Mouse (Mus musculus) macrophage (primary cell): Measurements from ENCODE around the gene Ndufaf2. TPM values are rescaled to one million over a fixed set of nuclear protein-coding genes. Genes with fewer than 3 reads are reported as not detected.

Experiments used
- H3K27ac ChIP-seq: fragments of 350-480 bp; formaldehyde crosslinking; 2 replicates; pipeline ENCODE4 v1.9.0; 2021
- H3K36me3 ChIP-seq: fragments of 350-480 bp; formaldehyde crosslinking; 2 replicates; pipeline ENCODE4 v1.9.0; 2021; ENCODE audit errors: inconsistent target
- H3K4me3 ChIP-seq: fragments of 350-480 bp; formaldehyde crosslinking; 2 replicates; pipeline ENCODE4 v1.9.0; 2021; ENCODE audit errors: inconsistent target
- H3K79me2 ChIP-seq: fragments of 350-480 bp; formaldehyde crosslinking; 2 replicates; pipeline ENCODE4 v1.9.0; 2021; ENCODE audit errors: inconsistent target
- WGBS: methylation state at CpG from one replicate; pipeline ENCODE4 v1.1.7; 2026; ENCODE audit warnings: inconsistent platforms; ENCODE audit not compliant: missing documents; 5-methylcytosine and 5-hydroxymethylcytosine counted together
- polyA plus RNA-seq: library from polyadenylated mRNA; stranded (reverse); fragments of 250-400 nt; gene quantifications from 3 replicates; pipeline ENCODE4 v1.2.4, GENCODE M21; 2018; ENCODE audit warnings: inconsistent platforms
- total RNA-seq, 78 experiments: library from RNA; depleted of rRNA; stranded (reverse); fragments of 250-400 nt; gene quantifications; 1 replicate in 9 of 78; 2 replicates in 24 of 78; 3 replicates in 43 of 78; 4 replicates in 2 of 78; pipeline ENCODE4 v1.2.4; 2018; ENCODE audit warnings: inconsistent platforms in 56 of 78

Gene Ndufaf2
- total RNA-seq (2018; cell fraction: chromatin; rRNA removed): 1 to 10 TPM in 22 of 26 experiments, not detected in 4; 1.3 to 8.6 (median 4.2) TPM
- 10 to 100 TPM in 25 of 26 experiments, 1 to 10 TPM in 1; 9.5 to 20.5 (median 13.6) TPM for total RNA-seq (2018; cell fraction: cytosol; rRNA removed)
- 1 to 10 TPM in 25 of 26 experiments, not detected in 1; 1.5 to 9.0 (median 4.2) TPM for total RNA-seq (2018; cell fraction: nucleus; rRNA removed)
- polyA plus RNA-seq: 17.2 to 32.7 TPM (median 31.5 TPM) in 3 replicates

DNA sequence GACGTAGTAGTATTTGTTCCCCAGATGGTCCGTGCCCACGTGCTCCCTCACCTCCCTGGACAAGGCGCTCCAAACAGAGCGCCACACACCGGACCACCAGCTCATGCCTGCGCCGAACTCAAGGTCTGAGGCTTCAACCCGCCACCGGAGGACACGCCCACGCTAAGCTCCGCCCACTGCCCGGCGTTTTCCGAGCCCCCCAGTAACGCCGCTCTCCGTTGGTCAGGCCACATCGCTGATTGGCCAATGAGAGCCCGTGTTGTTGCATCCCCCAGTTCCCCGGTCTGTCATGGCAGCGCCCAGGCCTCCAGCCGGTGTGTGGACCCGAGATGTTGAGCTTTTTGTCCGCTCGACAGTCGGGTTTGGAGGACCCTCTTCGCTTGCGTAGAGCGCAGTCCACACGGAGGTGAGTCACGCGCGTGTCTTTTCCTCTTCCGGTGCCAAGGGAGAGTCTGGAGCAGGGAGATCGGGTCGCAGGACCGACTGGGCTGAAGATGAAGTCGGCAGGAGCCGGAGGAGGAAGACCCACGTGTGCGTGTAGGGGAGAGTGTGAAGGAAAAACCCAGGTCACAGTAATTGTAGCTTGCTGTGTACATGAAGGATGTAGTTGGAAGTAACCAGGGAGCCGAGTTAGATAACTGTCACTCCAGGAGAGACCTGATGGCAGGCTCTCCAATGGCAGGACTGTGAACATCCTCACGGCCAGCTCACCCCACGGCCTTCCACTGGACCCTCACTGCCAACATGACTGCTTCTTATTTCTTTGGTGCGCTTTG is at the start of gene Ndufaf2, which contains the start of gene Ercc8:
Gene Ndufaf2 (minus strand): TSS at position 159 of the 776 bp plus-strand sequence.
Gene Ercc8 (plus strand): TSS at position 267 of the 776 bp plus-strand sequence.
- H3K27ac ChIP-seq: peak within 1 kb of the TSS; percentile 24; the same call in 1 of the 2 replicates

GRCm38 (mm10) chr13:108208090-108208489 is 49.7 kb upstream of the Ndufaf2 start:
- WGBS: 90% methylated on average over 5 of the region's 5 CpGs
- no peaks in the 10 kb centered on the region for H3K36me3 ChIP-seq
- H3K27ac ChIP-seq: no peak overlapping the region
- H3K79me2 ChIP-seq: no peaks in the 10 kb centered on the region
- no peak overlapping the region for H3K4me3 ChIP-seq

More for the DNA sequence above, at the start of gene Ndufaf2, which contains the start of gene Ercc8:
- H3K36me3 ChIP-seq: no peaks in the 10 kb centered on the region; the same call in 1 of the 2 replicates
- peak within 1 kb of the TSS; percentile 98 for H3K4me3 ChIP-seq
- H3K79me2 ChIP-seq: peaks cover 12% of the 10 kb centered on the region
- WGBS: under 1% methylated on average over 47 of the region's 47 CpGs

GRCm38 (mm10) chr13:108207447-108207846 is 49.0 kb upstream of the Ndufaf2 start:
- no peak overlapping the region for H3K27ac ChIP-seq
- WGBS: 96% methylated on average over 2 of the region's 2 CpGs
- no peaks in the 10 kb centered on the region for H3K36me3 ChIP-seq
- no peak overlapping the region for H3K4me3 ChIP-seq
- H3K79me2 ChIP-seq: no peaks in the 10 kb centered on the region

DNA sequence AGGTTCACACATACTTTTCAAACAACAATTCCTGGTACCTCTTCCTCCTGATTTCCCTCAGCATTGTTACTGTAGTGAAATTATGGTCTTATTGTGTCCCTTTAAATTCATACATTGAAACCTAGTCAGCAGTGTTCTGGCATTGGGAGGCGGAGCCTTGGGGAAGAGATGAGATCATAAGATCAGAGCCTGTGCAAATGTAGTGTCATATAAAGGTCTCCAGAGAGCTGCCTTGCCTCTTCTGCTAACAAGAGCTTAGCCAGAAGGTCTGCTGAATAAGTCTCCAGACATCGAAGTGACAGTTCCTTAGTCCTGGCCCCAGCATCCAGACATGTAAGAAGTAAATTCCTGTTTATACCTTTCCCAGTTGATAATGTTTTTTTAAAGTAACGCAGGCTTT is 46.4 kb upstream of the Ndufaf2 start:
- 92% methylated on average over 3 of the region's 3 CpGs for WGBS
- no peaks in the 10 kb centered on the region for H3K79me2 ChIP-seq
- H3K36me3 ChIP-seq: no peaks in the 10 kb centered on the region
- H3K4me3 ChIP-seq: no peak overlapping the region
- no peak overlapping the region for H3K27ac ChIP-seq

DNA sequence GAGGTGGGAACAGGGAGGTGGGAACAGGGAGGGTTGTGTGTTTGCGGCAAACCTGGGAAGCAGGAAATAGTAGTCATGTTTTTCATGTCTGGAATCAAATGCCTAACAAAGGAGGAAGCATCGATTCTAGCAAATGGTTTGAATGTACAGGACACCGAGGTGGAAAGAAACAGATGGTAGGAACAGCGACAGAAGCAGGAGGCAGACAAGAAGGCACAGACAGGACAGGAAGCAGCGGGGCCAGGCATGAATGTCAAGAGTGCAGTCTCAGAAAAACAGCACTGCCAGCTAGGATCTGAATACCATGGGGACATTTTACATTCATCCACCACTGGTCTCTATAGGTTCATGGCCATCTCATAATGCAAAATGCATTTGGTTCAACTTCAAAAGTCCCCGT is 37.1 kb upstream of the Ndufaf2 start:
- H3K27ac ChIP-seq: no peak overlapping the region
- no peaks in the 10 kb centered on the region for H3K79me2 ChIP-seq
- WGBS: 90% methylated on average over 6 of the region's 6 CpGs
- no peak overlapping the region for H3K4me3 ChIP-seq
- peaks cover 6% of the 10 kb centered on the region; the same call in 1 of the 2 replicates for H3K36me3 ChIP-seq

GRCm38 (mm10) chr13:108191074-108191720 is 32.8 kb upstream of the Ndufaf2 start:
- Histone ChIP-seq H3K79me2 (no peaks in the 10 kb centered on the region), H3K4me3 (no peak overlapping the region), H3K27ac (no peak overlapping the region), H3K36me3 (peaks cover 6% of the 10 kb centered on the region; the same call in 1 of the 2 replicates)
- 54% methylated on average over 8 of the region's 11 CpGs for WGBS

DNA sequence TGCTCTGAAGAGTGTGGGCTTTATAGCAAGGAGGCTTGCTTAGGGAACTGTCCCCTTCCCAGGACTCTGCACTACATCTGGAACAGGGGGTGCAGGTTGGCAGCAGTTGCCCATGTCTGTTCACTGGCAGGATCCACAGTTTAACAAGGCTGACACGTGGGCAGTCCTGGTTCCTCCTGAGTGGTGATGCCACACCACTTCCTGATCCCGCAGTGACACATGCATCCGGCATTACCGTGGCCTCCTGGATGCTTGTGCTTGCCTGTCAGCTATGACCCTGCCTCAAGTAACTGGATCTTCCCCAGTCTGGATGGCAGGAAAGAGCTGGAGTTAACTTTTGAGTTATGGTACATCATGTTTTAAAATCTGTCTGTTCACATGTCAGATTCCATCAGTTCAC is 29.6 kb upstream of the Ndufaf2 start:
- 69% methylated on average over 4 of the region's 4 CpGs for WGBS
- H3K27ac ChIP-seq: no peak overlapping the region
- peaks cover 9% of the 10 kb centered on the region; the same call in 1 of the 2 replicates for H3K36me3 ChIP-seq
- no peaks in the 10 kb centered on the region for H3K79me2 ChIP-seq
- no peak overlapping the region for H3K4me3 ChIP-seq

GRCm38 (mm10) chr13:108185530-108185929 is 27.1 kb upstream of the Ndufaf2 start:
- Histone ChIP-seq H3K36me3 (peaks cover 17% of the 10 kb centered on the region; the same call in 1 of the 2 replicates), H3K79me2 (no peaks in the 10 kb centered on the region), H3K4me3 (no peak overlapping the region), H3K27ac (no peak overlapping the region)
- WGBS: 100% methylated on average over 3 of the region's 3 CpGs

DNA sequence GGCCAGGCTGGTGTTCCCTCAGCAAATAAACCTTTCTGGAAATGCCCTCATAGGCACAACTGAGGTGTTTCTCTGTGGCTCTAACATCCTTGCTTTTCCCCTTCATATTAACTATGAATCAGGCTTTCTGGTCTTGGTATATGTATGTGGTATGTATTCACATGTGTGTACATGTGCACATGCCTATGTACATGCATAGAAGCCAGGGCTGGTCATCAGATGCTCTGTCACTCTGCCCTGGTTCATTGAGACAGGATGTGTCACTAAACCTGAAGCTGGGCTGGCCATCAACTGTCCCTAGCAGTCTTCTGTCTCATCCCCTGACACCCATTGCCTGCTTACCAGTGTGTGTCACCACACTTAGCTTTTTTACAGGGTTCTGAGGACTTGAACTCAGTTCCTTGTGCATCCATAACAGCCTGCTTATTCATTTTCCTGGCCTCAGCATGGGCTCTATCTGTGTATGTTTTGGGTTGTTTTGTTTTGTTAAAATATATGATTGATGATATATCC is 26.4 kb upstream of the Ndufaf2 start:
- Histone ChIP-seq H3K27ac (no peak overlapping the region), H3K36me3 (peaks cover 17% of the 10 kb centered on the region; the same call in 1 of the 2 replicates), H3K4me3 (no peak overlapping the region), H3K79me2 (no peaks in the 10 kb centered on the region)

GRCm38 (mm10) chr13:108180821-108181220 is 22.4 kb upstream of the Ndufaf2 start:
- peaks cover 19% of the 10 kb centered on the region; the same call in 1 of the 2 replicates for H3K36me3 ChIP-seq
- no peak overlapping the region for H3K4me3 ChIP-seq
- no peak overlapping the region for H3K27ac ChIP-seq
- 77% methylated on average over 5 of the region's 5 CpGs for WGBS
- no peaks in the 10 kb centered on the region for H3K79me2 ChIP-seq

DNA sequence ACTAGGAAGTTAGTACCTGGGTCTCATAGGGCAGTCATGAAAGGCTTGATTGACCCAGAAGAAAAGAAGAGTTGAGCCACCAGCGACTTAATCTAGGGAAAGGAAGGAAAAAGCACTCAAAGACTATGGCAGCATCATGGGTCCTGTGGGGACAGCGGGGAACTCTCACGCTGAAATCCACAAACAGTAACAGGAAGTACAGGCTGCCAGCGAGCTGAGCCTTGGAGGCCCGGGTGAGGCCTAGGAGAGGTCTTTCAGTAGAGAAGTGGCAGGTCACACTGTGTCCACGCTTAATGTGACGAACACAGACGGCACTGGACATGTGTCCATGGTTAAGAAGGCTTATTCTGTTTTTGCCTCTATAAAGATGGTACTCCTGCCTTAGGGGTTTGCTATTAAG is 21.2 kb upstream of the Ndufaf2 start:
- 42% methylated on average over 8 of the region's 8 CpGs for WGBS
- H3K36me3 ChIP-seq: peaks cover 23% of the 10 kb centered on the region; the same call in 1 of the 2 replicates
- no peak overlapping the region for H3K4me3 ChIP-seq
- no peak overlapping the region for H3K27ac ChIP-seq
- no peaks in the 10 kb centered on the region for H3K79me2 ChIP-seq

GRCm38 (mm10) chr13:108170511-108170910 is 12.1 kb upstream of the Ndufaf2 start:
- no peaks in the 10 kb centered on the region for H3K79me2 ChIP-seq
- H3K4me3 ChIP-seq: no peak overlapping the region
- no peak overlapping the region for H3K27ac ChIP-seq
- WGBS: 88% methylated on average over 8 of the region's 8 CpGs
- peaks cover 12% of the 10 kb centered on the region; the same call in 1 of the 2 replicates for H3K36me3 ChIP-seq

DNA sequence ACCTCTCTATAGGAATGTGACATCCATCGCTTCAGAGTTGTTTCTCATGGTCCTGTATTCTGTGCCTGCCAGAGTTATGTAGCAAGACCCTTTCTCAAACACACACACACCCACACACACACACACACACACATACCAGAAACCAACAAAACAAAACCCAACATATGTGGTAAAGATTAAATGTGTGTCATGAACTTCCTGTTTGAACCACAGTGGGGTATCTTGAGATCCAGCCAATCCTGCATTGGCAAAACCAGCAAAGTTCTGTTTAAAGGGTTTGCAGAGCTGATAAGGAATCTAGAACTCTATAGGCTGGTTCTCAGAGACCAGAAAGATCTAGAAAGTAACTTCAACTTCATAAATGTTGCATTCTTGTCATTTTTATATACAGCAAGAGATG is 11.6 kb upstream of the Ndufaf2 start:
- Histone ChIP-seq H3K79me2 (no peaks in the 10 kb centered on the region), H3K36me3 (peaks cover 8% of the 10 kb centered on the region; the same call in 1 of the 2 replicates)
- 100% methylated on average over 1 of the region's 1 CpGs for WGBS

GRCm38 (mm10) chr13:108164621-108165020 is 6.2 kb upstream of the Ndufaf2 start:
- Histone ChIP-seq H3K27ac (no peak overlapping the region), H3K79me2 (peaks cover 3% of the 10 kb centered on the region), H3K4me3 (no peak overlapping the region), H3K36me3 (no peaks in the 10 kb centered on the region; the same call in 1 of the 2 replicates)
- 83% methylated on average over 3 of the region's 3 CpGs for WGBS

More for the DNA sequence above, 11.6 kb upstream of the Ndufaf2 start:
- H3K4me3 ChIP-seq: no peak overlapping the region
- H3K27ac ChIP-seq: no peak overlapping the region
